Mouse (Mus musculus) limb, embryonic 12.5 days (tissue): ENCODE data around the gene Psenen. TPM values are rescaled to one million over a fixed set of nuclear protein-coding genes. Genes with fewer than 3 reads are reported as not detected.
A peak's percentile ranks its signal among the peaks of the same experiment; 100 is the strongest.

Source experiments
- ATAC-seq: fragments of 200-750 bp; cut with Nextera tagmentation; 2 replicates; pipeline ENCODE4 v1.8.0; 2017; ENCODE audit warnings: low read depth, moderate TSS enrichment; ENCODE audit not compliant: insufficient number of reproducible peaks, insufficient read depth, low FRiP score, low TSS enrichment
- H3K27ac ChIP-seq: fragments of 300-500 bp; sonication (generic); 2 replicates; pipeline ENCODE4 v1.5.1; 2016; ENCODE audit warnings: mild to moderate bottlenecking, moderate library complexity
- H3K27me3 ChIP-seq: fragments of 300-500 bp; sonication (generic); 2 replicates; pipeline ENCODE4 v1.6.1; 2016; ENCODE audit warnings: mild to moderate bottlenecking, moderate library complexity
- H3K36me3 ChIP-seq: fragments of 300-500 bp; sonication (generic); 2 replicates; pipeline ENCODE4 v1.6.1; 2016; ENCODE audit warnings: mild to moderate bottlenecking, moderate library complexity
- H3K4me1 ChIP-seq: fragments of 300-500 bp; sonication (generic); replicated peaks from 2 replicates; pipeline ENCODE4 v1.6.1; 2016
- H3K4me2 ChIP-seq: fragments of 300-500 bp; sonication (generic); 2 replicates; pipeline ENCODE4 v1.6.1; 2016; ENCODE audit warnings: mild to moderate bottlenecking, moderate library complexity
- H3K4me3 ChIP-seq: fragments of 300-500 bp; sonication (generic); replicated peaks from 2 replicates; pipeline ENCODE4 v1.5.1; 2016; ENCODE audit warnings: mild to moderate bottlenecking
- H3K9ac ChIP-seq: fragments of 300-500 bp; sonication (generic); replicated peaks from 2 replicates; pipeline ENCODE4 v1.6.1; 2016; ENCODE audit warnings: mild to moderate bottlenecking, moderate library complexity
- H3K9me3 ChIP-seq: fragments of 300-500 bp; sonication (generic); 2 replicates; pipeline ENCODE4 v1.6.1; 2016; ENCODE audit warnings: mild to moderate bottlenecking, moderate library complexity
- WGBS: fragments of 180-500 bp; shearing (Covaris S2); methylation state at CpG from one replicate; pipeline ENCODE4 v1.1.7; 2016; 5-methylcytosine and 5-hydroxymethylcytosine counted together
- polyA plus RNA-seq: library from polyadenylated mRNA; unstranded; fragments of >200 nt; fragmentation: Nextera tagmentation; extraction: Ambion mirVana; gene quantifications from 2 replicates; pipeline ENCODE4 v1.2.1, GENCODE M21; 2016

The Psenen gene
- polyA plus RNA-seq, 1 experiment from 2014 or later: 136 TPM

GRCm38 (mm10) chr7:30598786-30599185 is 35.4 kb upstream of the Psenen start, which contains the start of gene Zbtb32:
TSS of gene Zbtb32 (minus strand) at chr7:30598909.
- ATAC-seq: no peak
- H3K36me3 ChIP-seq: no peaks in the 10 kb centered on the region
- WGBS: 92% methylated on average over 12 of the region's 12 CpGs
- H3K27ac ChIP-seq: no peak within 1 kb of the TSS
- H3K9me3 ChIP-seq: 0 out of 2 replicates have a peak, but pooled peaks cover 4% of the 10 kb centered on the region
- no peak within 1 kb of the TSS for H3K4me2 ChIP-seq
- no peak within 1 kb of the TSS for H3K4me3 ChIP-seq
- peaks cover 5% of the 10 kb centered on the region for H3K27me3 ChIP-seq
- no peaks in the 10 kb centered on the region for H3K4me1 ChIP-seq
- no peak within 1 kb of the TSS for H3K9ac ChIP-seq

- ATAC-seq: no peak
- 77% methylated on average over 5 of the region's 5 CpGs for WGBS
- Histone ChIP-seq H3K4me2 (no peak overlapping the region), H3K9me3 (0 out of 2 replicates have a peak, but pooled peaks cover 2% of the 10 kb centered on the region), H3K9ac (no peak overlapping the region), H3K36me3 (no peaks in the 10 kb centered on the region), H3K27me3 (peaks cover 5% of the 10 kb centered on the region), H3K4me3 (no peak overlapping the region), H3K4me1 (no peaks in the 10 kb centered on the region), H3K27ac (no peak overlapping the region)
These were observed 33.4 kb upstream of the Psenen start for GRCm38 (mm10) chr7:30596811-30597210.

GRCm38 (mm10) chr7:30596093-30596492 is 32.7 kb upstream of the Psenen start:
- 80% methylated on average over 5 of the region's 5 CpGs for WGBS
- ATAC-seq: no peak

GRCm38 (mm10) chr7:30594510-30595024 is 31.1 kb upstream of the Psenen start:
- no peaks in the 10 kb centered on the region for H3K9me3 ChIP-seq
- H3K4me3 ChIP-seq: no peak overlapping the region
- ATAC-seq: no peak
- H3K27me3 ChIP-seq: peaks cover 5% of the 10 kb centered on the region
- 68% methylated on average over 4 of the region's 4 CpGs for WGBS
- no peak overlapping the region for H3K9ac ChIP-seq
- no peak overlapping the region for H3K27ac ChIP-seq
- no peaks in the 10 kb centered on the region for H3K36me3 ChIP-seq
- H3K4me1 ChIP-seq: peaks cover 5% of the 10 kb centered on the region
- no peak overlapping the region for H3K4me2 ChIP-seq

More at GRCm38 (mm10) chr7:30596093-30596492, 32.7 kb upstream of the Psenen start:
- Histone ChIP-seq H3K27ac (no peak overlapping the region), H3K4me3 (no peak overlapping the region), H3K4me2 (no peak overlapping the region), H3K4me1 (no peaks in the 10 kb centered on the region), H3K9me3 (no peaks in the 10 kb centered on the region), H3K27me3 (peaks cover 5% of the 10 kb centered on the region), H3K36me3 (no peaks in the 10 kb centered on the region), H3K9ac (no peak overlapping the region)

- no peaks in the 10 kb centered on the region for H3K9me3 ChIP-seq
- WGBS: 77% methylated on average over 10 of the region's 10 CpGs
- no peak for ATAC-seq
These were observed 30.4 kb upstream of the Psenen start for GRCm38 (mm10) chr7:30593579-30594509.

GRCm38 (mm10) chr7:30592772-30593423 is 29.5 kb upstream of the Psenen start:
- H3K27ac ChIP-seq: no peak overlapping the region
- H3K36me3 ChIP-seq: no peaks in the 10 kb centered on the region
- H3K9me3 ChIP-seq: no peaks in the 10 kb centered on the region
- 37% methylated on average over 5 of the region's 5 CpGs for WGBS
- H3K9ac ChIP-seq: no peak overlapping the region
- no peak overlapping the region for H3K4me2 ChIP-seq
- peaks cover 5% of the 10 kb centered on the region for H3K4me1 ChIP-seq
- H3K27me3 ChIP-seq: peaks cover 5% of the 10 kb centered on the region
- no peak for ATAC-seq
- no peak overlapping the region for H3K4me3 ChIP-seq

More at GRCm38 (mm10) chr7:30593579-30594509, 30.4 kb upstream of the Psenen start:
- Histone ChIP-seq H3K9ac (no peak overlapping the region), H3K4me2 (no peak overlapping the region), H3K27me3 (peaks cover 5% of the 10 kb centered on the region), H3K4me1 (peaks cover 5% of the 10 kb centered on the region), H3K4me3 (no peak overlapping the region), H3K27ac (no peak overlapping the region), H3K36me3 (no peaks in the 10 kb centered on the region)

GRCm38 (mm10) chr7:30591605-30591951 is 28.2 kb upstream of the Psenen start:
- Histone ChIP-seq H3K4me2 (no peak overlapping the region), H3K9ac (no peak overlapping the region), H3K27me3 (peaks cover 5% of the 10 kb centered on the region), H3K27ac (no peak overlapping the region), H3K4me3 (no peak overlapping the region), H3K9me3 (no peaks in the 10 kb centered on the region), H3K36me3 (peaks cover 3% of the 10 kb centered on the region), H3K4me1 (peaks cover 17% of the 10 kb centered on the region)
- WGBS: 59% methylated on average over 4 of the region's 4 CpGs
- no peak for ATAC-seq

- peaks cover 20% of the 10 kb centered on the region for H3K4me1 ChIP-seq
- no peak overlapping the region for H3K27ac ChIP-seq
- ATAC-seq: no peak
- H3K4me2 ChIP-seq: no peak overlapping the region
- 86% methylated on average over 9 of the region's 9 CpGs for WGBS
- H3K9me3 ChIP-seq: no peaks in the 10 kb centered on the region
- no peak overlapping the region for H3K4me3 ChIP-seq
- peaks cover 5% of the 10 kb centered on the region for H3K27me3 ChIP-seq
- no peak overlapping the region; the same call in 1 of the 2 replicates for H3K9ac ChIP-seq
- H3K36me3 ChIP-seq: peaks cover 8% of the 10 kb centered on the region
These were observed 27.6 kb upstream of the Psenen start for GRCm38 (mm10) chr7:30590927-30591604.

GRCm38 (mm10) chr7:30589435-30590301 is 26.2 kb upstream of the Psenen start:
- Histone ChIP-seq H3K4me1 (peaks cover 20% of the 10 kb centered on the region), H3K27me3 (no peaks in the 10 kb centered on the region), H3K9me3 (no peaks in the 10 kb centered on the region), H3K4me2 (peak overlapping the region; percentile 94), H3K27ac (peak overlapping the region; percentile 92), H3K36me3 (peaks cover 22% of the 10 kb centered on the region), H3K9ac (peak overlapping the region; percentile 51), H3K4me3 (peak overlapping the region; percentile 99)
- WGBS: 28% methylated on average over 40 of the region's 40 CpGs
- peak; percentile 64 for ATAC-seq

- peaks cover 20% of the 10 kb centered on the region for H3K4me1 ChIP-seq
- peak within 1 kb of the TSS; percentile 99 for H3K4me3 ChIP-seq
- H3K27ac ChIP-seq: peak within 1 kb of the TSS; percentile 92
- no peaks in the 10 kb centered on the region for H3K27me3 ChIP-seq
- peaks cover 30% of the 10 kb centered on the region for H3K36me3 ChIP-seq
- no peaks in the 10 kb centered on the region for H3K9me3 ChIP-seq
- under 1% methylated on average over 56 of the region's 68 CpGs for whole genome bisulfite sequencing
- peak; percentile 96 for ATAC-seq
- peak within 1 kb of the TSS; percentile 98 for H3K9ac ChIP-seq
- peak within 1 kb of the TSS; percentile 94 for H3K4me2 ChIP-seq
These were observed 25.4 kb upstream of the Psenen start, which contains the start of gene Kmt2b for GRCm38 (mm10) chr7:30588676-30589434. TSS of gene Kmt2b (minus strand) at chr7:30588726.
